Mouse (Mus musculus) lung, adult 2 months (tissue): ENCODE results near the gene Orai3.

ENCODE experiments used
- CTCF ChIP-seq: fragments of 200-500 bp; IDR thresholded peaks from 2 replicates; pipeline ENCODE4 v1.5.1; 2011; ENCODE audit warnings: mild to moderate bottlenecking, low read length, control low read depth; ENCODE audit not compliant: insufficient read depth
- POLR2A ChIP-seq: fragments of 200-500 bp; IDR thresholded peaks from 2 replicates; pipeline ENCODE4 v1.6.1; 2011; ENCODE audit warnings: low read depth, mild to moderate bottlenecking, control low read depth, low read length, borderline replicate concordance; ENCODE audit errors: extremely low read depth

DNA sequence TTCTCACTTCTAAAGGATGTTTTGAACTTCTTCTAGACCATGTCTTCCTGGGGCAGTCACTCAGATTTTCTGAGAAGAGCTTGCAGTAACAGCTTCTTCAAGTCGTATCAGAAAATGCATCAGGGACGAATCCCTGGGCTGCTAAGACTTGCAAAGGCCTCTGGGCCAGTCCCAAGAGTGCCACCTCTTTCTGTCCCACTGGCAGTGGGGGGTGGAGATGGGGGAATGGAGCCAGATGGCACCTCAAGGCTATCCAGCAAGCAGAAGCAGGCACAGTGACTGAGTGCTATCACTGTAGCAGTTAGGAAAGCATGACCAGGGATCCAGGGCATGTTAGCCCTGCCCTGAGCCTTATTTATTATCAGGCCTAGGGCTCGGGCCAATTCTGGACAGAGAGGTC is 42.7 kb downstream of the Orai3 start:
- TF ChIP-seq CTCF (no peak), POLR2A (no peak)
